Mouse (Mus musculus) heart, embryonic 12.5 days (tissue): Measurements from ENCODE around the gene Gtf2ird1. TPM values are rescaled to one million over a fixed set of nuclear protein-coding genes. Genes with fewer than 3 reads are reported as not detected.
A peak's percentile ranks its signal among the peaks of the same experiment; 100 is the strongest.

Experiments
- ATAC-seq: fragments of 200-750 bp; cut with Nextera tagmentation; 2 replicates; pipeline ENCODE4 v1.8.0; 2017; ENCODE audit warnings: moderate TSS enrichment, moderate library complexity; ENCODE audit not compliant: insufficient number of reproducible peaks, low FRiP score
- H3K27ac ChIP-seq: fragments of 300-500 bp; sonication (generic); 2 replicates; pipeline ENCODE4 v1.5.1; 2016; ENCODE audit warnings: mild to moderate bottlenecking, moderate library complexity; ENCODE audit not compliant: poor library complexity, severe bottlenecking
- H3K27me3 ChIP-seq: fragments of 300-500 bp; sonication (generic); replicated peaks from 2 replicates; pipeline ENCODE4 v1.6.1; 2016; ENCODE audit warnings: mild to moderate bottlenecking, moderate library complexity
- H3K36me3 ChIP-seq: fragments of 300-500 bp; sonication (generic); 2 replicates; pipeline ENCODE4 v1.6.1; 2016; ENCODE audit warnings: mild to moderate bottlenecking, moderate library complexity
- H3K4me1 ChIP-seq: fragments of 300-500 bp; sonication (generic); replicated peaks from 2 replicates; pipeline ENCODE4 v1.6.1; 2016; ENCODE audit warnings: mild to moderate bottlenecking
- H3K4me2 ChIP-seq: fragments of 300-500 bp; sonication (generic); 2 replicates; pipeline ENCODE4 v1.6.1; 2016; ENCODE audit warnings: mild to moderate bottlenecking, moderate library complexity
- H3K4me3 ChIP-seq: fragments of 300-500 bp; sonication (generic); 2 replicates; pipeline ENCODE4 v1.5.1; 2016; ENCODE audit warnings: mild to moderate bottlenecking
- H3K9ac ChIP-seq: fragments of 300-500 bp; sonication (generic); 2 replicates; pipeline ENCODE4 v1.6.1; 2016; ENCODE audit warnings: mild to moderate bottlenecking, moderate library complexity
- H3K9me3 ChIP-seq: fragments of 300-500 bp; sonication (generic); replicated peaks from 2 replicates; pipeline ENCODE4 v1.6.1; 2016; ENCODE audit warnings: mild to moderate bottlenecking, moderate library complexity
- WGBS: fragments of 180-500 bp; shearing (Covaris S2); methylation state at CpG from one replicate; pipeline ENCODE4 v1.1.7; 2016; 5-methylcytosine and 5-hydroxymethylcytosine counted together
- polyA plus RNA-seq: library from polyadenylated mRNA; unstranded; fragments of >200 nt; fragmentation: Nextera tagmentation; extraction: Ambion mirVana; gene quantifications from 2 replicates; pipeline ENCODE4 v1.2.1, GENCODE M21; 2016

Gtf2ird1 gene
- polyA plus RNA-seq, 1 experiment from 2014 or later: 72.8 TPM

DNA sequence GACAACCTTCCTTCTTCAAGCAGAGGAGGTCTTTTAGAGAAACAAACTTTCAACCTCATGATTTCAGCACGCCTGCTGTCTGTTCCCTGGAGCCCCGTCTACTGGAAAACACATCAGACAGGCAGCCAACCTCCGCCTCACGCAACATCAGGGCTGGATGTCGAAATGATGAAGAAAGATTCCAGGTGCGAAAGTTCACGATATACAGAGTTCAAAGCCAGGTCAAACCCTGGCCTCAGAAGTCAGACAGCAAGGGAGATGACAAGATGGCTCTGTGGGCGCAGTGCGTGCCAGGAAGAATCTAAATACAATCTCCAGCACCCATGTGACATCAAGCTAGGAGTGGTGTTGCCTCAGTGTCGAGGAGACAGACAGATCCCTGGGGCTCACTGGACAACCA lies 23.4 kb downstream of the Gtf2ird1 start:
- Histone ChIP-seq H3K4me1 (peaks cover 62% of the 10 kb centered on the region), H3K4me3 (no peak overlapping the region), H3K4me2 (no peak overlapping the region), H3K27me3 (no peaks in the 10 kb centered on the region), H3K9ac (no peak overlapping the region), H3K9me3 (no peaks in the 10 kb centered on the region), H3K36me3 (peaks cover 5% of the 10 kb centered on the region), H3K27ac (peak overlapping the region; percentile 28; the same call in 1 of the 2 replicates)
- WGBS: 43% methylated on average over 10 of the region's 10 CpGs
- ATAC-seq: no peak

DNA sequence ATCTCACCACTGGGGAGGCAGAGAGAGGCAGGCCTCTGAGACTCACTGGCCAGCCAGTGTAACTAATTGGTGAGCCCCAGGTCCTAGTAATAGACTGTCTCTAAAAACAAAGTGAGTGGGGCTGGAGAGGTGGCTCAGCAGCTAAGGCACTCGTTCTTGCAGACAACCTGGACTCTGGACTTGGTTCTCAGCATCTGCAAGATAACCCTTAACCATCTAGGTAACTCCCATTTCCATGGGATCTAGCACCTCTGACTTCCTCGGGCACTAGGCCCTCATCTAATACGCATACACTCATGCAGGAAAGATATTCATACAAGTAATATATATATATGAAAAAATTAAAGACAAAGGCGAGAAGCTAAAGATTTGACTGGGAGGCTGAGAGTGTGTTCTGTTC lies 26.4 kb downstream of the Gtf2ird1 start:
- Histone ChIP-seq H3K4me2 (no peak overlapping the region), H3K9me3 (no peaks in the 10 kb centered on the region), H3K9ac (no peak overlapping the region), H3K27ac (0 out of 2 replicates have a peak overlapping the region, but pooled peaks have one; percentile 21), H3K36me3 (peaks cover 6% of the 10 kb centered on the region), H3K27me3 (no peaks in the 10 kb centered on the region), H3K4me1 (peaks cover 40% of the 10 kb centered on the region), H3K4me3 (no peak overlapping the region)
- ATAC-seq: no peak
- WGBS: 79% methylated on average over 4 of the region's 4 CpGs

DNA sequence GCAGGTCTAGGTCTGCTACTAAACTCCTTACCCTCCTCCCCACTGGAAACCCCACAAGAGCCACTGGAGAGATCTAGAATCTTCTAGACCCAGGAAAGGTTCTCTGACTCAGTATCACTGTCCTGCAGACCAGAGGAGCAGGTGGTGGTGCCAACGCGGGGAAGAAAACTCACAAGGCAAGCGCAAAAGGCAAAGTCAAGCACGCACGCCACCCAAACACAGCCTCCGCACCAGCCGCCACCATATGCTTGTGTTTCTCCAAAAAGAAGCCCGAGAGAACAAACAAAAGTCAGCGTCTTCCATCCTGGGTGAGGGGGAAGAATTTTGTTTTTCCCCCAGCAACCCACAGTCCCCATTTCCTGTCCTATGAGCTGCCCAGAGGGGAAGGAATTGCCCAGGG lies 28.9 kb downstream of the Gtf2ird1 start:
- H3K27me3 ChIP-seq: no peaks in the 10 kb centered on the region
- H3K4me1 ChIP-seq: peaks cover 23% of the 10 kb centered on the region
- no peak overlapping the region for H3K27ac ChIP-seq
- peaks cover 16% of the 10 kb centered on the region for H3K36me3 ChIP-seq
- WGBS: 90% methylated on average over 9 of the region's 9 CpGs
- no peaks in the 10 kb centered on the region for H3K9me3 ChIP-seq
- H3K9ac ChIP-seq: no peak overlapping the region
- no peak for ATAC-seq
- H3K4me3 ChIP-seq: no peak overlapping the region
- no peak overlapping the region for H3K4me2 ChIP-seq

DNA sequence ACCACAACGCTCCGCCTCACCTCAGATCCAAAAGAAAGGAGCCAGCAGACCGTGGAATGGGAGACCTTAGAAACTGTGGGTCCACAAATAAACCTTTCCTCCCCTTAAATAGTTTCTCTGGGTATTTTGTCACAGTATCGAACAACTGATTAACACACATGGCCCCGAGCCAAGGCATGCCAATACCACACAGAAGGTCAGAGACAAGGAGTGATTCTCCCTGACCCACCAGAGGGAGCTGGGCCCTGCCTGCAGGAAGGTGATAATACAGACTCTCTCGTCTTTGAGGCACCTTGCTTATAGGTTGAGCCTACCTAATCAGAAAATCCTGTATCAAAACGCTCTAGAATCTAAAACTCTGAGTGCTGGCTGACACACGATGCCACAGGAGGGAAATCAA lies 30.9 kb downstream of the Gtf2ird1 start:
- no peak overlapping the region for H3K4me2 ChIP-seq
- no peak for ATAC-seq

DNA sequence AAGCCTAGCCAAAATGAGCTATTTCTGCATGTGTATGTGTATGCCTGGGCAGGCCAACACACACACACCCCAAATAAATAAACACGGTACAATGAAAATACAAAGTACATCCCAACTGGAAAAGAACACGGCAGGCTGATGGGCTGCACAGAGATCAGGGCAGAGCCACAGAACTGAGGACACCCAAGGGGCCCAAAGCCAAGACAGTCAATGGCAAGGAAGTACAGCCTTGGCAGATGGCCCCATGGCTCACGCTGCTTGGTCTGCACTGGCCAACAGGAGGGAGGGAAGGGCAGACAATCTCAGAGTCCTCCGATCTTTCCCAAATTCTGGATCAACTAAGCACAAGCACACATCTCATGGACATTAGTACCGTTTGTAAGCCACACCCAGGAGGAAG lies 32.6 kb downstream of the Gtf2ird1 start:
- Histone ChIP-seq H3K4me2 (no peak overlapping the region), H3K9me3 (no peaks in the 10 kb centered on the region), H3K9ac (no peak overlapping the region), H3K36me3 (peaks cover 16% of the 10 kb centered on the region), H3K4me1 (peaks cover 40% of the 10 kb centered on the region), H3K27ac (no peak overlapping the region), H3K27me3 (no peaks in the 10 kb centered on the region), H3K4me3 (no peak overlapping the region)
- 81% methylated on average over 5 of the region's 5 CpGs for WGBS
- ATAC-seq: no peak

More for the DNA sequence above, 30.9 kb downstream of the Gtf2ird1 start:
- H3K36me3 ChIP-seq: peaks cover 16% of the 10 kb centered on the region
- WGBS: 86% methylated on average over 8 of the region's 8 CpGs
- H3K27ac ChIP-seq: no peak overlapping the region
- H3K9ac ChIP-seq: no peak overlapping the region
- H3K4me1 ChIP-seq: peaks cover 38% of the 10 kb centered on the region
- H3K27me3 ChIP-seq: no peaks in the 10 kb centered on the region
- no peaks in the 10 kb centered on the region for H3K9me3 ChIP-seq
- no peak overlapping the region for H3K4me3 ChIP-seq

DNA sequence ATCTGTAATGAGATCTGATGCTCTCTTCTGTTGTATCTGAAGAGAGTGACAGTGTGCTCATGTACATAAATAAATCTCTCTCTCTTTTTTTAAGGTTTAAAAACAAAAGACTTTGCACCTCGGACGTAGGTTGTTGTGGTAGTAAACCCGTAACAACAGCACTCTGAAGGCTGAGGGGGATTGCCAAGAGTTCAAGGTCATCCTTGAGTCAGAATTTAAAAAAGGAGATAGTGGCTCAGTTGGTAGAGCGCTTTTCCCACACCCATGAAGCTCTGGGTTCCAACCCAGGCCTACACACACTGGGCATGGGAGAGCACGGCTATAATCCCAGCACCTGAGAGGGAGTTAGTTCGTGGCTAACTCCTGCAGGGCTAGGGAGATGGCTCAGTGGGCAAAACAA lies 33.1 kb downstream of the Gtf2ird1 start:
- Histone ChIP-seq H3K36me3 (peaks cover 12% of the 10 kb centered on the region; the same call in 1 of the 2 replicates), H3K9ac (no peak overlapping the region), H3K9me3 (no peaks in the 10 kb centered on the region), H3K27ac (no peak overlapping the region), H3K4me3 (no peak overlapping the region), H3K4me1 (peaks cover 45% of the 10 kb centered on the region), H3K27me3 (no peaks in the 10 kb centered on the region), H3K4me2 (no peak overlapping the region)
- no peak for ATAC-seq
- WGBS: 95% methylated on average over 6 of the region's 6 CpGs

DNA sequence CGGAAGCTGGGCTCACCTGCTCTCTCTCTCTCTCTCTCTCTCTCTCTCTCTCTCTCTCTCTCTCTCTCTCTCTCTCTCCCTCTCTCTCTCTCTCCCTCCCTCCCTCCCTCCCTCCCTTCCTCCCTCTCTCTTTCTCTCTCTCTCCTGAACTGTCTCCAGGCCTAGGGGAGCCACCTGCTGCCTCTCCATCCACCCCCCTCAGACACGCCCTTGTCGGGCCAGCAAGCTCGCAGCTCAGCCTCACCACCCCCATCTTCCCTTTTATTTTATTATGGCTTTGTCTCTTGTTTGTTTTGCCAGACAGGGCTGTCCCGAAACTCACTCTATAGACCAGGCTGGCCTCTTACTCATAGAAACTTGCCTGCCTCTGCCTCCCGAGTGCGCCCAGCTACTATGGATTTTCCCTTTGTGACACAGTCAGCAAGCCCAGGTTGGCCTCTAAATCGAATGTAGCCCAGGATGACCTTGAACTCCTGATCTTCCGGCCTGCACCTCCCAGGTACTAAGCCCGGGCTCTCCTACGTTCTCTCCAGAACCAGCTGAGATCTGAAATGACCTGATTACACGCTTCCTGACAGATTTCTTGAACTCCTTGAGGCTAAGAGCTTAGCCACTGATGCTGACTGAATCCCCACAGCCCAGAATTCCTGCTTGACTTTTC lies 34.1 kb downstream of the Gtf2ird1 start:
- Histone ChIP-seq H3K27me3 (no peaks in the 10 kb centered on the region), H3K4me1 (peaks cover 45% of the 10 kb centered on the region), H3K4me2 (no peak overlapping the region), H3K9me3 (no peaks in the 10 kb centered on the region; the same call in 1 of the 2 replicates), H3K36me3 (peaks cover 12% of the 10 kb centered on the region; the same call in 1 of the 2 replicates), H3K27ac (no peak overlapping the region), H3K4me3 (no peak overlapping the region), H3K9ac (no peak overlapping the region)
- ATAC-seq: no peak
- 84% methylated on average over 12 of the region's 12 CpGs for WGBS

DNA sequence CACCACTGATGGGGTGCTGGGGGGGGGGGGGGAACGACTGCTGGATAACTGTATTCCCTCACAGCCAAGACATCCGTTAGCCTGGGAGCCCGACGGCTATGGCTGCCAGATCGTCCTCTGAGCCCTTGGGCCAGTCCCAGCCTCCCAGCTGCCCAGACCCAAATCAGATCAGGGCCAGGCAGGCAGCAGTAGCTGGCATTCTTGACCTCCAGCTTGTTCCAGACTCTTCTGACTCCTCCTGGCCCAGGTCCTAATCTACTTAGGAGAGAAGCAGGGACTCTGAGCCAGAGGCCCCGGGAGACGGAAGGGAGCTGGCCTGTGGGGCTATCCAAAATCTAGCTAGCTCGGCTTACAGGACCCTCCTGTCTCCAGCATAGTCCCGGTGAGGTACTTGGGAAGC lies 35.5 kb downstream of the Gtf2ird1 start:
- Histone ChIP-seq H3K27me3 (no peaks in the 10 kb centered on the region), H3K4me2 (0 out of 2 replicates have a peak overlapping the region, but pooled peaks have one; percentile 10), H3K9ac (peak overlapping the region; percentile 33; the same call in 1 of the 2 replicates), H3K4me1 (peaks cover 45% of the 10 kb centered on the region), H3K27ac (peak overlapping the region; percentile 67), H3K9me3 (no peaks in the 10 kb centered on the region; the same call in 1 of the 2 replicates), H3K4me3 (no peak overlapping the region), H3K36me3 (peaks cover 24% of the 10 kb centered on the region)
- peak; percentile 5; the same call in 1 of the 2 replicates for ATAC-seq
- 41% methylated on average over 9 of the region's 9 CpGs for WGBS

DNA sequence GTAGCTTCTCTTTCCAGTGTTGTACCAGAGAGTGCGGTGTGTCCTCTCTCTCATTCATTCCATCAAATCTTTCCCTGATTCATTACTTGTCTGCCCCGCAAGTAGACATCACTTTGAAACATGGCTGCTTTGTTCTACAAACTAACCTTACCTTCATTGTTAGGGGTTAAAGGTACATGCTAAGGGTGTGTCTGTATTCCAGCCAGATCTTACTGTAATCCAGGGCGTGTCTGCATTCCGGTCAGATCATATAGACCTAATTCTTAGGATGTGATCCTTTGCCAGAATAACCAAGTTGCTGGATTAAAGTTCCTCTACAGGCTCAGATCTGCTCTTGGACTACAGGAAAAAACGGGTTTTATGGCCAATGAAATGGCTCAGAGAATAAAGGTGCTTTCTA lies 36.8 kb downstream of the Gtf2ird1 start:
- no peaks in the 10 kb centered on the region for H3K27me3 ChIP-seq
- H3K36me3 ChIP-seq: peaks cover 38% of the 10 kb centered on the region
- no peak overlapping the region for H3K27ac ChIP-seq
- 87% methylated on average over 5 of the region's 5 CpGs for WGBS
- peaks cover 39% of the 10 kb centered on the region for H3K4me1 ChIP-seq
- no peak overlapping the region for H3K4me3 ChIP-seq
- no peak overlapping the region for H3K9ac ChIP-seq
- no peak for ATAC-seq
- no peak overlapping the region for H3K4me2 ChIP-seq
- no peaks in the 10 kb centered on the region; the same call in 1 of the 2 replicates for H3K9me3 ChIP-seq

DNA sequence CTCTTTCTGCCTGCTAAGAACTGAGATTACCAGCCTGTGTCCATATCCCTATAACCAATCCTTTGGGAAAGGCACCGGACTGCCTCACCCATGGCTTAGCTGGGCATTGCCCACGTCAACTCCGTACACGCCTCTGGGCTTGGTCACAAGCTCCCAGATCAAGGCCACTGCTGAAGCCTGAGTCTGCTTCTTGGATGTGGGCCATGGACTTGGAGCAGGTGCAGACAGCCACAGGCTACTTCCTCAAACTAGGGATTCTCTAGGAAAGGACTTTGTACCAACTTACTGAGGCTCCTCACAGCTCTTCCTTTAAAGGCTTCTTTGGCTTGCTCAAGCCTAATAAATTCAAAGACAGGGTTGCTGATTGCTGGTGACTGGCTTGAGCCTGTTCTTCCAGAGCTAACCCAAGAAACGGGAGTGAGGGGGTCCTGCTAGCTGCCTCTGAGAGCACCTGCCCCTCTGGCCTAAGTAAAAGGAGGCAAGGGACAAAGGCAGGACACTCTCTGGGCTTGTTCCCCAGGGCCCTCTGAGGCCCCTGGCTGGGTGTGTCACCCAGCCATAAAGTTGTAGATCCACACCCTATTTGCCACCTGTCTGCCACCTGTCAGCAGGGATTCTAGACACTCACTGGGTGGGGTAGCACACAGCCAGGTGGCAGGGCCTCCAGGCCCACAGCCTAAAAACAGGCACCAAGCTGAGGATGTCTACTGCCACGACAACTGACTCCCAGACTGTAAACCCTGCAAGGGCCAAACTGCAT lies 38.0 kb downstream of the Gtf2ird1 start:
- H3K9ac ChIP-seq: no peak overlapping the region
- H3K4me3 ChIP-seq: no peak overlapping the region
- no peak overlapping the region for H3K27ac ChIP-seq
- H3K4me1 ChIP-seq: peaks cover 36% of the 10 kb centered on the region
- no peak for ATAC-seq
- H3K4me2 ChIP-seq: no peak overlapping the region
- no peaks in the 10 kb centered on the region; the same call in 1 of the 2 replicates for H3K9me3 ChIP-seq
- 90% methylated on average over 6 of the region's 6 CpGs for WGBS
- peaks cover 46% of the 10 kb centered on the region for H3K36me3 ChIP-seq
- no peaks in the 10 kb centered on the region for H3K27me3 ChIP-seq

DNA sequence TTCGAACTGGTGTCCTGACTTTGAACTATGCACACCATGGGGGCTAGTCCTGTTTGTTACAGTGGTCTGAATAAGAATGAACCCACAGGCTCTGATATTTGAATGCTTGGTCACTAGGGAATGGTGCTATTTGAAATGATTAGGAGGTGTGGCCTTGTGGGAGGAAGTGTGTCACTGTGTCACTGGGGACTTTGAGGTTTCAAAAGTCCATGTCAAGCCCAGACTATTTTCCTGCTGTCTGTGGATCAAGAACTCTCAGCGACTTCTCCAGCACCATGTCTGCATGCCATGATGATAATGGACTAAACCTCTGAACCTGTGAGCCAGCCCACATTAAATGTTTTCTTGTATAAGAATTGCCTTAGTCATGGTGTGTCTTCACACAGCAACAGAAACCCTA lies 44.2 kb downstream of the Gtf2ird1 start:
- Histone ChIP-seq H3K27me3 (no peaks in the 10 kb centered on the region), H3K27ac (peak overlapping the region; percentile 29), H3K4me2 (no peak overlapping the region), H3K4me3 (no peak overlapping the region), H3K36me3 (peaks cover 93% of the 10 kb centered on the region), H3K4me1 (peaks cover 13% of the 10 kb centered on the region), H3K9me3 (no peaks in the 10 kb centered on the region), H3K9ac (no peak overlapping the region)
- WGBS: 85% methylated on average over 2 of the region's 2 CpGs
- no peak for ATAC-seq
